Mouse (Mus musculus) embryonic facial prominence, embryonic 13.5 days (tissue): ENCODE data around the gene Ap1ar. TPM values are rescaled to one million over a fixed set of nuclear protein-coding genes. Genes with fewer than 3 reads are reported as not detected.
A peak's percentile ranks its signal among the peaks of the same experiment; 100 is the strongest.

Experiments used
- ATAC-seq: fragments of 200-750 bp; cut with Nextera tagmentation; 2 replicates; pipeline ENCODE4 v1.8.0; 2017; ENCODE audit warnings: low read depth; ENCODE audit not compliant: insufficient number of reproducible peaks, insufficient read depth, low FRiP score, low TSS enrichment
- H3K27ac ChIP-seq: fragments of 300-500 bp; sonication (generic); 2 replicates; pipeline ENCODE4 v1.5.1; 2015; ENCODE audit warnings: moderate library complexity, mild to moderate bottlenecking, inconsistent platforms
- H3K27me3 ChIP-seq: fragments of 300-500 bp; sonication (generic); 2 replicates; pipeline ENCODE4 v1.6.1; 2015; ENCODE audit warnings: mild to moderate bottlenecking, inconsistent platforms
- H3K36me3 ChIP-seq: fragments of 300-500 bp; sonication (generic); 2 replicates; pipeline ENCODE4 v1.6.1; 2015; ENCODE audit warnings: mild to moderate bottlenecking, inconsistent platforms
- H3K4me1 ChIP-seq: fragments of 300-500 bp; sonication (generic); 2 replicates; pipeline ENCODE4 v1.6.1; 2015; ENCODE audit warnings: inconsistent platforms
- H3K4me2 ChIP-seq: fragments of 300-500 bp; sonication (generic); 2 replicates; pipeline ENCODE4 v1.6.1; 2015; ENCODE audit warnings: moderate library complexity, mild to moderate bottlenecking, inconsistent platforms
- H3K4me3 ChIP-seq: fragments of 300-500 bp; sonication (generic); 2 replicates; pipeline ENCODE4 v1.5.1; 2015; ENCODE audit warnings: mild to moderate bottlenecking, inconsistent platforms
- H3K9ac ChIP-seq: fragments of 300-500 bp; sonication (generic); 2 replicates; pipeline ENCODE4 v1.6.1; 2015; ENCODE audit warnings: mild to moderate bottlenecking, inconsistent platforms
- H3K9me3 ChIP-seq: fragments of 300-500 bp; sonication (generic); 2 replicates; pipeline ENCODE4 v1.6.1; 2016; ENCODE audit warnings: inconsistent platforms
- WGBS: fragments of 180-500 bp; shearing (Covaris S2); methylation state at CpG from one replicate; pipeline ENCODE4 v1.1.7; 2015; ENCODE audit warnings: mixed read lengths; 5-methylcytosine and 5-hydroxymethylcytosine counted together
- polyA plus RNA-seq: library from polyadenylated mRNA; unstranded; fragments of >200 nt; fragmentation: Nextera tagmentation; extraction: Ambion mirVana; gene quantifications from 2 replicates; pipeline ENCODE4 v1.2.1, GENCODE M21; 2015

Ap1ar gene
- 55.4 and 57.9 TPM in 2 replicates for polyA plus RNA-seq

GRCm38 (mm10) chr3:127837154-127837865, at the start of gene Ap1ar:
TSS of gene Ap1ar (minus strand) at chr3:127837523.
- Histone ChIP-seq H3K4me1 (peaks cover 23% of the 10 kb centered on the region), H3K27me3 (no peaks in the 10 kb centered on the region), H3K4me2 (peak within 1 kb of the TSS; percentile 84), H3K4me3 (peak within 1 kb of the TSS; percentile 84), H3K9ac (peak within 1 kb of the TSS; percentile 92), H3K9me3 (no peaks in the 10 kb centered on the region), H3K36me3 (no peaks in the 10 kb centered on the region), H3K27ac (peak within 1 kb of the TSS; percentile 95)
- WGBS, result under 1% methylated on average over 63 of the region's 89 CpGs
- ATAC-seq, result peak; percentile 94

DNA sequence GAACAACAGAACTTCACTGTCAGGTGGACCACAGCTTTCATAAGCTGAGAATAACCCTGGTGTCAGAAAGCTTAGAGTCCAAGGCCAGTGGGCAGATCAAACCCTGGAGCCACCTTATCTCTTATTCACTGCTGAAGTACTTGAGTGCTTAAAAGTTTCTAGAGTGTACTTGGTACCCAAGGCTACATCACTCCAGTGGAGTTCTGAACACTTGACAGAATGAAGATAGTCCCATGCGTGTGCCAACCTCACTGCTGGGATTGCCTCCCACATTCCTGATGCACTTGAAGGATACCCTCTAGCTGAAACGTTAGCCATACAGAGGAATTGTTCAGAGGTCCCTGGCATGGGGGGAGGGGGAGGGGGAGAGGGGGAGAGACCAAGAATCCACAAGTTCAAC, 44.4 kb upstream of the Ap1ar start:
- WGBS, result 68% methylated on average over 2 of the region's 2 CpGs
- Histone ChIP-seq H3K4me3 (no peak overlapping the region), H3K9ac (no peak overlapping the region), H3K27me3 (no peaks in the 10 kb centered on the region), H3K4me1 (no peaks in the 10 kb centered on the region), H3K36me3 (no peaks in the 10 kb centered on the region), H3K9me3 (no peaks in the 10 kb centered on the region), H3K27ac (no peak overlapping the region), H3K4me2 (no peak overlapping the region)
- ATAC-seq, result no peak

DNA sequence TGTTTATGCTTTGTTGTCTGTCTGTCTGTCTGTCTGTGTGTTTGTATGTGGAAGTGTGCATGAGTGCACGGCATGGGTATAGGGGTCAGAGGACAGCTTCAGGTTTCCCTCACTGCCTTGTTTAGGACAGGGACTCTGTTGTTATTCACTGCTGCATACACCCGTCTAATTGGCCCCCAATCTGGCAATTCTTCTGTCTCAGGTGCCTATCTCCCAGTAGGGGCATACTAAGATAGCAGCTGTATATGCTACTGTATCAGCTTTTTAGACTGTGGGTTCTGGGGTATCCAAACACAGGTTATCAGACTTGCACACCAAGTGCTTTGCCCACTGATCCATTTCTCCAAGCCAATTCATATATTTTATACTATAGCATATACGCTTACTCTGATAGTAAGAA, 42.6 kb upstream of the Ap1ar start:
- Histone ChIP-seq H3K27me3 (no peaks in the 10 kb centered on the region), H3K9me3 (no peaks in the 10 kb centered on the region), H3K4me1 (no peaks in the 10 kb centered on the region), H3K4me2 (no peak overlapping the region), H3K36me3 (no peaks in the 10 kb centered on the region), H3K9ac (no peak overlapping the region), H3K27ac (no peak overlapping the region), H3K4me3 (no peak overlapping the region)
- 73% methylated on average over 3 of the region's 3 CpGs for WGBS
- no peak for ATAC-seq

DNA sequence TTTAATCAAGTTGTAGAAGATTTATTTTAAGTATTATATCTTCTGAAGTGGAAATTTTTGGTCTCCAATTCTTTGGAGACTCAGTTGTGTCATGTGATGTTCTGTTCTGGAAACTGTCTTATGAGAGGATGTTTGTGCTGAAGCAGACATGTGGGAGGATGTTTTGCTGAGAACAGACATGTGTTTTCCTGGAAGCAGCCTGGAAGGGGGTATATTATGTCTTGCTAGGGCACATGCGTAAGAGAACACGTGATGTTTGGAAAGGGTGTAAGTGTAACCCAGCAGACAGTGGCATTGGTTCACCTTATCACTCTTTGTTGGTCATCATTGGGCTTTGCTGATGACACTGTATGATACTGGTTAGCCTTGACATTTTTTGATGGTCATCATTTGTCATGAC, 38.2 kb upstream of the Ap1ar start:
- no peaks in the 10 kb centered on the region for H3K36me3 ChIP-seq
- ATAC-seq, result no peak
- H3K27me3 ChIP-seq, result no peaks in the 10 kb centered on the region
- no peak overlapping the region for H3K9ac ChIP-seq
- WGBS, result 83% methylated on average over 2 of the region's 2 CpGs
- H3K9me3 ChIP-seq, result no peaks in the 10 kb centered on the region
- no peak overlapping the region for H3K27ac ChIP-seq
- H3K4me3 ChIP-seq, result no peak overlapping the region
- no peak overlapping the region for H3K4me2 ChIP-seq
- H3K4me1 ChIP-seq, result no peaks in the 10 kb centered on the region

- Histone ChIP-seq H3K9ac (no peak overlapping the region), H3K27me3 (no peaks in the 10 kb centered on the region), H3K36me3 (no peaks in the 10 kb centered on the region), H3K4me3 (no peak overlapping the region), H3K4me2 (no peak overlapping the region), H3K9me3 (no peaks in the 10 kb centered on the region), H3K27ac (no peak overlapping the region), H3K4me1 (no peaks in the 10 kb centered on the region)
- 81% methylated on average over 7 of the region's 7 CpGs for WGBS
- ATAC-seq, result no peak
Measured at GRCm38 (mm10) chr3:127875059-127875458, 37.7 kb upstream of the Ap1ar start.

DNA sequence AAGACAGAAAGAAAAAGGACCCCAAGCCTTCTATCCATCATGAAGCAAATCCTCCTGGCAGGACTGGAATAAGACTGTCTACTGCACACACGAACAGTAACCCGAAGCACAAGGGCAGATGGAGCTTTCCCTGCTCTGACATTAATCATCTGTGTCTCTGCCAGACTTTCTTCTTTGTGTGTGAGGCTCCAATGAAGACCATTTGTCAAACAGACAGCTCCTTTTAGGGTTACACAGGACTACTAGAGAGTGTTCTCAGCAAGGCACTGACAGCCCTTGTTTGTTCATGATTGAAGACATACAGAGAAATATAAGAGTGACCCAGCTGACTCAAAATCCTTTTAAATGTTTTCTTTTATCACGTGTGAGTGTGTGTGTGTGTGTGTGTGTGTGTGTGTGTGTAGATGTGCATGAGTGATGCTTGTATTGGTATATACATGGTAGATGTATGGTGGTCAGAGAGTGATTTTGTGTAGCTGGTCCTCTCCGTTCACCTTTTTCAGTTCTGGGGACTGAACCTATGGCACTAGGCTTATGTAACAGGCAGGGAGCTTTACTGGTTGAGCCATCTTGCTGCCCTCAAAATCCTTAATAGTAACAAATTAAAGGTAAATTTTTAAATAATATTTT, 37.0 kb upstream of the Ap1ar start:
- H3K4me1 ChIP-seq, result no peaks in the 10 kb centered on the region
- no peak for ATAC-seq
- H3K9ac ChIP-seq, result no peak overlapping the region
- 42% methylated on average over 4 of the region's 4 CpGs for WGBS
- H3K9me3 ChIP-seq, result no peaks in the 10 kb centered on the region
- no peak overlapping the region for H3K4me2 ChIP-seq
- H3K27ac ChIP-seq, result no peak overlapping the region
- no peak overlapping the region for H3K4me3 ChIP-seq
- no peaks in the 10 kb centered on the region for H3K27me3 ChIP-seq
- H3K36me3 ChIP-seq, result no peaks in the 10 kb centered on the region

DNA sequence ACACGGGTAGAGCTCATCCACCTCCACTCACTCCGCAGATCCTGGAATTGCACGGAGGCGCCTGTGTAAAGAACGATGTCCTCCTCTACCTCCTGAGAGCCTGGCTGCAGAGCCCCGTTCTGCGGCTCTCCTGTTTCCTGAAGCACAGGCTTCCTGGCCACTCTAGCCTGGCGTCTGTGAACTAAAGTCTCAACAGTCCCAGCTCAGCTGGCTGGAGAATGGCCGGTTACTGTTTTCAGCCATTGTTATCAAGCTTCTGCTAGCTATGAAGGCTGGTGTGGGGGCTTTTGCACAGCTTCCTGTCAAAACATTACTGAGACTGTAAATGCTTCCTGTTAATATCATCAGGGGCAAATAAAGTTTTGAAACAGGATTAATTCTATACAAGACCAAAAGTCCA, 34.3 kb upstream of the Ap1ar start:
- Histone ChIP-seq H3K9ac (no peak overlapping the region), H3K4me2 (no peak overlapping the region), H3K27me3 (no peaks in the 10 kb centered on the region), H3K4me1 (no peaks in the 10 kb centered on the region), H3K4me3 (no peak overlapping the region), H3K36me3 (no peaks in the 10 kb centered on the region), H3K27ac (no peak overlapping the region; the same call in 1 of the 2 replicates), H3K9me3 (no peaks in the 10 kb centered on the region)
- ATAC-seq, result no peak
- WGBS, result 86% methylated on average over 9 of the region's 9 CpGs

GRCm38 (mm10) chr3:127868880-127869279, 31.6 kb upstream of the Ap1ar start:
- no peak overlapping the region for H3K4me3 ChIP-seq
- no peak overlapping the region for H3K27ac ChIP-seq
- no peak for ATAC-seq
- no peaks in the 10 kb centered on the region for H3K4me1 ChIP-seq
- H3K9ac ChIP-seq, result no peak overlapping the region
- WGBS, result 76% methylated on average over 5 of the region's 5 CpGs
- H3K36me3 ChIP-seq, result no peaks in the 10 kb centered on the region
- no peaks in the 10 kb centered on the region for H3K9me3 ChIP-seq
- H3K4me2 ChIP-seq, result no peak overlapping the region
- H3K27me3 ChIP-seq, result no peaks in the 10 kb centered on the region

- no peak overlapping the region for H3K4me3 ChIP-seq
- no peaks in the 10 kb centered on the region for H3K4me1 ChIP-seq
- no peaks in the 10 kb centered on the region for H3K9me3 ChIP-seq
- no peaks in the 10 kb centered on the region for H3K27me3 ChIP-seq
- H3K36me3 ChIP-seq, result no peaks in the 10 kb centered on the region
- H3K4me2 ChIP-seq, result no peak overlapping the region
- WGBS, result 78% methylated on average over 9 of the region's 9 CpGs
- H3K9ac ChIP-seq, result no peak overlapping the region
- H3K27ac ChIP-seq, result no peak overlapping the region
- ATAC-seq, result no peak
Measured at GRCm38 (mm10) chr3:127868046-127868758, 30.9 kb upstream of the Ap1ar start.

DNA sequence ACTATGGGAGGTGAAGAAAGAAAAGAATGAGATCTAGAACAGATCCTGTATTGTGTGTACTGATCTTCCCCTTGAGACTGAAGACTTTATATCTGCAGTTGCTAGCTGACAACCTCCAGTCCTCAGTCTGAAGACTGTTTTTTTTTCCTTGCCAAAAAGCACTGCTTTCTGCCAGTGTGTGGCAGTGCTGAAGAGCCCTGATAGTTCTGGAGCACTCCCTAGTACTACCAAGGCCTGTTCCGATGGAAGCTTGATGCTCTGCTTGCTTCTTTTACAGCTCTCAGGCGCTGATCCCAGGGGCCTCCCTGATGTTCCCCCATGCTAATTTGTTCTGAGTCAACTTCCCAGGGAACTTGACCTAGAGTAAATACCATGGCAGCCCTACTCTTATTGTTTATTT, 26.9 kb upstream of the Ap1ar start:
- WGBS, result 31% methylated on average over 2 of the region's 2 CpGs

GRCm38 (mm10) chr3:127863571-127863970, 26.2 kb upstream of the Ap1ar start:
- no peak overlapping the region for H3K9ac ChIP-seq
- H3K27me3 ChIP-seq, result no peaks in the 10 kb centered on the region
- no peaks in the 10 kb centered on the region for H3K36me3 ChIP-seq
- H3K4me2 ChIP-seq, result no peak overlapping the region
- H3K27ac ChIP-seq, result no peak overlapping the region
- no peaks in the 10 kb centered on the region for H3K9me3 ChIP-seq
- 79% methylated on average over 3 of the region's 3 CpGs for WGBS
- no peak for ATAC-seq
- H3K4me3 ChIP-seq, result no peak overlapping the region
- no peaks in the 10 kb centered on the region for H3K4me1 ChIP-seq

More for the DNA sequence above, 26.9 kb upstream of the Ap1ar start:
- Histone ChIP-seq H3K9me3 (no peaks in the 10 kb centered on the region), H3K27me3 (no peaks in the 10 kb centered on the region), H3K36me3 (no peaks in the 10 kb centered on the region), H3K27ac (no peak overlapping the region), H3K4me1 (no peaks in the 10 kb centered on the region), H3K4me3 (no peak overlapping the region), H3K4me2 (no peak overlapping the region), H3K9ac (no peak overlapping the region)
- ATAC-seq, result no peak

GRCm38 (mm10) chr3:127862479-127862878, 25.2 kb upstream of the Ap1ar start:
- no peaks in the 10 kb centered on the region for H3K27me3 ChIP-seq
- no peaks in the 10 kb centered on the region for H3K36me3 ChIP-seq
- no peak overlapping the region for H3K4me2 ChIP-seq
- no peak overlapping the region for H3K4me3 ChIP-seq
- WGBS, result 58% methylated on average over 4 of the region's 4 CpGs
- ATAC-seq, result no peak
- no peak overlapping the region for H3K9ac ChIP-seq
- no peaks in the 10 kb centered on the region for H3K4me1 ChIP-seq
- no peaks in the 10 kb centered on the region for H3K9me3 ChIP-seq
- no peak overlapping the region for H3K27ac ChIP-seq
